Comparison of ENCODE assay signal across 32 mouse cellular contexts in the genomic region with DNA sequence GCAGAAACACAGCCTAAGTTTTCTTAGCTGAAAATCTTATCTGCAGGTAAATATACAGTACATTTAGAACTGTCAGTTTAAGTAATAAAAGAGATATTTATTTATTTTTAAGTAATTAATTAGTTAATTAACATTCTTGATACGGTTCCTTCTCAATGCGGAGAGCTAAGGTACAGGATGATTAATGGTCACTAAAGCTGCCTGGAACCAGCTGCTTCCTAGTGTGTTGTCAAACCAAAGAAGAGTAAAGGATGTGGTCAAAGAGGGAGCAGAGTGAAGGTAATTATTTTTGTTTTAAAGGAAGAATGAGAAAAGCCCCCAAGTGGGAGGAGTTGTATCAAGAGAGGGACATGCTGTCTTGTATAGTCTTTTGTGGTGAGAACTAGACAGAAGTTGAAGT.
"Had no signal": no experiment of that assay in that cellular context is flagged by ENCODE, and none has a peak within 500 bp of the region (broad histone marks: within the 10 kb centered on the region; RNA-seq: fewer than 3 reads in every experiment).

No protein-coding gene starts in this region.

- H3K27ac ChIP-seq: heart, adult 2 months; heart, embryonic 10.5 days; heart, embryonic 13.5 days; heart, embryonic 15.5 days; hindbrain, embryonic 10.5 days; hindbrain, embryonic 12.5 days; hindbrain, embryonic 13.5 days; hindbrain, embryonic 14.5 days; hindbrain, embryonic 15.5 days; hindbrain, postnatal 0 days; intestine, embryonic 15.5 days; layer of hippocampus, adult 2 months; left cerebral cortex, adult 2 months had no signal

- H3K27me3 ChIP-seq: heart, embryonic 12.5 days; heart, embryonic 13.5 days; heart, embryonic 15.5 days; hindbrain, embryonic 12.5 days; hindbrain, embryonic 13.5 days; hindbrain, embryonic 15.5 days; intestine, embryonic 15.5 days had no signal

- H3K4me2 ChIP-seq: heart, embryonic 11.5 days; heart, embryonic 12.5 days; heart, embryonic 13.5 days; heart, embryonic 15.5 days; hindbrain, embryonic 12.5 days; hindbrain, embryonic 13.5 days; hindbrain, embryonic 14.5 days; hindbrain, embryonic 15.5 days; intestine, embryonic 15.5 days had no signal

- H3K9me3 ChIP-seq: heart, embryonic 10.5 days; heart, embryonic 12.5 days; heart, embryonic 13.5 days; heart, embryonic 15.5 days; hindbrain, embryonic 10.5 days; hindbrain, embryonic 12.5 days; hindbrain, embryonic 13.5 days; hindbrain, embryonic 15.5 days; intestine, embryonic 15.5 days had no signal

- H3K4me3 ChIP-seq: heart, adult 2 months; heart, embryonic 10.5 days; heart, embryonic 12.5 days; heart, embryonic 13.5 days; heart, embryonic 15.5 days; hindbrain, embryonic 10.5 days; hindbrain, embryonic 12.5 days; hindbrain, embryonic 13.5 days; hindbrain, embryonic 15.5 days; intestine, embryonic 15.5 days; layer of hippocampus, adult 2 months; left cerebral cortex, adult 2 months had no signal

- DNase-seq: heart, adult 2 months; heart, postnatal 10 days; heart, postnatal 14 days; heart, postnatal 36 days; heart, postnatal 4 days; kidney, adult 11 months; kidney, adult 2 months; kidney, adult 9 months; kidney, postnatal 10 days; kidney, postnatal 14 days; kidney, postnatal 36 days; kidney, postnatal 4 days; layer of hippocampus, adult 9-11 months; layer of hippocampus, postnatal 36 days had no signal

- ATAC-seq: hindbrain, embryonic 16.5 days; hindbrain, postnatal 0 days; inflammation-experienced regulatory T-cells, adult 6 months; intestine, embryonic 15.5 days; intestine, embryonic 16.5 days; intestine, postnatal 0 days had no signal

- H3K9ac ChIP-seq: heart, embryonic 12.5 days; heart, embryonic 13.5 days; heart, embryonic 15.5 days; hindbrain, embryonic 12.5 days; hindbrain, embryonic 13.5 days; hindbrain, embryonic 14.5 days; hindbrain, embryonic 15.5 days; intestine, embryonic 15.5 days had no signal

- H3K36me3 ChIP-seq: heart, embryonic 10.5 days; heart, embryonic 12.5 days; heart, embryonic 13.5 days; heart, embryonic 15.5 days; hindbrain, embryonic 10.5 days; hindbrain, embryonic 12.5 days; hindbrain, embryonic 13.5 days; hindbrain, embryonic 15.5 days; intestine, embryonic 15.5 days had no signal

- H3K4me1 ChIP-seq: heart, embryonic 12.5 days; heart, embryonic 13.5 days; heart, embryonic 15.5 days; intestine, embryonic 15.5 days had no signal
